Mouse (Mus musculus) brain, embryonic 18.5 days (tissue): ENCODE measurements around the gene Fbxl5.

Experiments used
- DNase-seq: peaks from one replicate; pipeline ENCODE4 v3.0.0-alpha.2; 2012; ENCODE audit warnings: low read depth, low spot score

Fbxl5 gene

DNA sequence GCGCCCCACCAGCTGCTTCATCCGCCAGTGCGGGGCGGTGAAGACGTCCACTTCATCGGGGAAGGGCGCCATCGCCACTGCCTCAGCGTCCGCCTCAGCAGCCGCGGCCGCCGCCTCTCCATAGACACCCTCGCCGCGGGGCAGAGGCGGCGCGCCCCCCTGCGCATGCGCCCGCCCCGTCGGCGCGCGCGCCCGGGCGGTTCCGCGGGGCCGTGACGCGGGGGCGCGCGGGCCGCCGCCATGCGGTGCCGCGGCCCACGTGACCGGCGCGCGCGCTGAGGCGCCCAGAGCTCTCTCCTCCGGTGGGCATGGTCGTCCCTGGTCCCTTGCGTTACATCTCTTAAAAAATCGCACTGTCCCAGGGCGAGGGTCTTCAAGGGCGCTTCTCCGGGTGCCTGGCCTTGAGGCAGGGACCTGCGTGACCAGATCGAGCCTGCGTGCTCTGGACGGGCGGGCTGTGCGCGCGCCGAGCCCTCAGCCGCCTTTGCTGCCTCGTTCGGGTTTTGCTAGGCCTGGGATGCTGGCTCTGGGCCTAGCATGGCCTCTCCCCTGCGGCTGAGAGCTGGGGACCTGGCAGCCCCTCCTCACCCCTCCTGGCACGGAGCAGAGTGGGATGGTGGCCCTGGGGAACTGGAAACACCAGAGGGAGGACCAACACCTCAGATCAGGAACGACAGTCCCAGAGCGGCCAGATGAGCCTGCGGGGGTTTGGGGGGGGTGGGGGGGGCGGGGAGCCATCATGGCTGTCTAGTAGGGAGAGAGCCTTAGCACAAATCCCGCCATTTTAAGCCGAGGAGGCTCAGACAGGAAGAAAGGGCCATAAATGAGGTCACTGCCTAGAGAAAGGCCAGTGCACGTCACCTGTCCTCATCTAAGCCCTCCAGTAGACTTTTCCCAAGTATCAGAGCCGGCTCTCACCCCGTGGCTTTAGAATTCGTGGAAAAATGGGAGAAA is 39.2 kb downstream of the Fbxl5 start:
- DNase-seq = peak; percentile 69

DNA sequence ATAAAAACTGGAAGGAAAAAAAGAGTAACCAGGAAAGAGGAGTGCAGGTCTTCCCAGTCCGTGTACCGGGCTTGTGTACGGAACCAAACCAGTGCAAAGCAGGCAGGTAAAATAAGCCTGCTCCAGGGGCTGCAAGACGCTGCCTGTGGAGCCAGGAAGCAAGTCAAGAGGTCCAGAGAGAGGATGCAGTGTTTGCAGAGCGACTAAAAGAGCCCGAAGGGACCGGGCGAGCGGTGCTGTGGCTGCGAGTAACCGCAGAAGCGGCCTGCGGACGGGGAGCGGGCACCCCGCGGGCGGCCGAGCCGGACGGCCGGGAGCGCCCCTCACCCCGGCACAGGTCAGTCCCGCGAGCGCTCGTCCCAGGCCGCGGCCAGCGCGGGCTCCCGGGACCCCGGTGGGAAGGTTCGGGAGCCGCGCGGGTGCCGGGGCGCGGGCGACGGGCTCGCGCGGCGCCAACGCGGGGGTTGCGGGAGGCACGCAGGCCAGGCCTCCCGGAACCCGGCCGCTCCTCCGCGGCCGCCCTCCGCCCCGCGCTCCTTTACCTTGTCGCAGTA is 39.9 kb downstream of the Fbxl5 start:
- no peak for DNase-seq

DNA sequence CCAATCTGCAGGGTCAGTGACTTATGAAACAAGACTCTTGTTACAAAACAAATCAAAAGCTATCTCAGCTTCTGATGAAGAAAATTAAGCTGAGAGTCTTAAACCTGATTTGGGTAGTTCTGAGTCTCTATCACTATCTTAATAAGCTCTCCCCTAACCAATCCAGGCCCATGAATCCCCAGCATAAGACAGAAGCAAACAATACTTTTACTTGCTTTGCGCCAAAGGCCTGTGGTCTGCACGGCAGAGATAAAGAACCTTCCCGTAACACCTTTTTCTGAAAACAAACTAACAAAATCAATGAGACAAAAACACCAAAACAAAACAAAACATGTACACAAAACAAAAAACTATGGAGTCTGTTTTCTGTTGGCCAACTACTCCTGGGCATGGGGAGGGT is 42.9 kb downstream of the Fbxl5 start:
- DNase-seq = no peak

DNA sequence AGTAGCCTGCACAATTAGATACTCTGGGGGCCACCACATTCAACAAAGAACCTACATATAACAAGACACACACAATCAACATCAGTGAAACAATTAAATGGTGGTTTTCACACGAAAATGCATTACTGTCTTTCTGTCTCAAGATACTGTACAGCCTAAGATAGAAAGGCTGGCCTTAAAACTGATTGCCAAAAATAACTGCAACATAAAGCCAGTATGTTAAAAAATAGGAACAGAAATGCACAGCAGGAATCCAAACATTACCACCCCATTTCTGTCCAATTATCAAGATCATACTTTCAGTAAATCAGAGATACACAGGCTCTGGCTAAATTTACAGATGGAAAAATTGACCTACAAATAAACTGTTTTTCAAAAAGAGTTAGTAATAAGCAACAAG is 44.4 kb downstream of the Fbxl5 start:
- no peak for DNase-seq

DNA sequence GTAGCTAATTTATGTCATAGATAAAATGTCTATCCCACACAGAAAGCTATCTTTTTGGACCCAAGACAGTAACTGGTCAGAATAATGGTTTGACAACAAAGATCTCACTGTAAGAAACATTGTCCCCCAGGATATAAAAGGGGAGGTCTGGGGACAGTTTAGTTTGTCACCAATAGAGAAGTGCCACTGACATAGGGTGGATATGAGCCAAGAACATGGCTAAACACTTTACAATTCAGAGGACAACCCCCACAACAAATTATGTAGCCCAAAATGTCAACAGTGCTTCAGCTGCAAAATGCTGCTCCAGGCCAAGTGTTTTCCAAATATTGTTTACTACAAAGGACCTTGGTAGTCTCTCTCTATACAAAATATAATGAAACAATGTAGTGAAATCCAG is 45.0 kb downstream of the Fbxl5 start:
- DNase-seq = no peak

DNA sequence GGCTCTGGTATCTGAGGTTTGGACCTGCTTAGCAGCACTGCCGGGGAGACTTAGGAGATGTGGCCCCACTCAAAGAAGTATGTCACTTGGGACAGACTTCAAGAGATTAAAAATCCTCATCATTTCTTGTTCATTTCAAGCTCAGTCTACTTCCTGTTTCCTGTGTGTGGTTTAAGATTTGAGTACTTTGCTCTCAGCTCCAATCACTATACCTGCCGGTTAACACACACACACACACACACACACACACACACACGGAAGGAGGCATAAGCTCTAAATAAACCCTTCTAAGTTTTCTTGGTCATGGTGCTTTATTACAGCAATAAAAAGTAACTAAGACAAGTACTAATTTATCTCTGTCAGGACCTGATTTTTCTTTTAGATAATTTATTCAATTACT is 49.9 kb downstream of the Fbxl5 start:
- no peak for DNase-seq

DNA sequence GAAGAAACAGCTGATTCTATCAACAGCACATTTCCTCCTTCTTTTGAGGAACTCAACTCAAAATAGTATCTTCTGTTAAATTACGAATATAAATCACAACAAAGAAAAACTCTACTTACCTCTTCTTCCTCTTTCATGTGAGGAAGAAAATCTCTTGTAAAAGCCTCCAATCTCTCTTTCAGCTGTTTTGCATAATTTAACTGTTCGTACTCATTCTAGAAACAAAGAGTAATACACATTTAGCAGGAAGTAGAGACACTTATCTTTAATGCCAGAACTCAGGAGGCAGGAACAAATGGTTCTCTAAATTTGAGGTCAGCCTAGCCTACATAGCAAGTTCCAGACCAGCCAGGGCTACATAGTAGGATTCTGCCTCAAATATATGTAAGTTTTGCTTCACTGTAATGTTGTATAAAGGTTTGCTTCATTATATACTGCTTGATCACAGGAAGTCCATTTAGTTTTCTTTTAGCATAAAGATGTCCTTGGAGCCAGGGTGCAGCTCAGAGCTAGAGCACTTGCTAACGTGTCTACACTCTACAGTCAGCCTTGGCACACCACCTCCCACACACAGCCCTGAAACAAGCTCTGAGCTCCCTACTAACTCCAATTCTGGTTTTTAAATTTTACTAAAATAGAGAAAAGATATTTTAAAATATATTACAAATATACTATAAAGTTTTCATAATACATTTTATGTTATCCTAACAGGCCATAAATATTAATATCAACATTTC is 50.7 kb downstream of the Fbxl5 start:
- no peak for DNase-seq

DNA sequence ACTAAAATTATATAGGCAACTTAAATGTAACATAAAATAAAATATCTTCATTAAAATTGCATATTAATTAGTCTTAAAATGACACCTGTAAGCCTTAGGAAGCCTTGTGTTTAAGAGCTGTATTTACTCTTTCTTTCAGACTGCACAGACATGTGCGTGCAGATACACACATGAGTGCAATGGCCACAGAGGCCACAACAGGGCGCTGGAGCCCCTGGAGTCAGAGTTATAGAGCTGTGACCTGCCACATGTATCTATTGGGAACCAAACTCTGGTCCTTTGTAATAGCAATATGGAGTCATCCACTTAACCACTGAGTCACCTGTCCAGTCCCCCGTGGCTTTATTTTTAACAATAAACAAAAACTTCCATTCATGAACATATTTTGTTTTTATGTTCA is 72.3 kb downstream of the Fbxl5 start:
- no peak for DNase-seq

DNA sequence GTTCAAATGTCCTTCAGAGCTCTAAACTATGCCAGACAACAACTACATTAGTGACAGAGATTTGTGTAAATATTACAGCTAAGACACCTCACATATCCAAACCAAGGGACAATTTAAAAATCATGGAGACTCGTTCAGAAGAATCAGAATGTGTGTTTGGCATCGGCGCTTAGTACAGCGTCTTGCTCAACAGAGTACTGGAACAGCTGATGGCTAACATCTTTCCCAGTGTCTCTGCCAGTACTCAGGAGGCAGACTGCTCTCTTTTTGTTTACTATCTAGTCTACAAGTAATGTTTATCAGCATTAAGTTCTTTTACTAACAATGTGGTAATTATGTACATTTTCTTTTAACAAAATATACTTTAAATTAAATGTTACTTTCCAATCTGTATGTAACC is 73.4 kb downstream of the Fbxl5 start:
- no peak for DNase-seq

DNA sequence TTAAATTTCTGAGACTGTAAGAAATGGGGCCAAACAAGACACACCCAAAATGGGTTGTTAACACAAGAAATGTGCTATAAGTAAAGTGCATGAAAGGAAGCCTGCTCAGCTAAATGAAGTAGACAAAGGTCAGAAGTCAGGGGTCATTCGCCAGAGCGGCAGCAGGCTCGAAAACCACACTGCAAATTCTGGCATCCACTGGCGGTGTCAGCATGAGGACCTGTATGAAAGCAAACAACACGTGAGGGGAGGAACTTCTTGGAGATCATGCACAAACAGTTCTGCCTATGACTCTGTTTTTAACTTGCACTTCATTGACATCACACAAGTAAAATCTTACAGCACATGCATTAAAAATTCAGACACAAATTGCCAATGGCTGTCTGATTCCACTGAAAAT is 76.3 kb downstream of the Fbxl5 start:
- no peak for DNase-seq

DNA sequence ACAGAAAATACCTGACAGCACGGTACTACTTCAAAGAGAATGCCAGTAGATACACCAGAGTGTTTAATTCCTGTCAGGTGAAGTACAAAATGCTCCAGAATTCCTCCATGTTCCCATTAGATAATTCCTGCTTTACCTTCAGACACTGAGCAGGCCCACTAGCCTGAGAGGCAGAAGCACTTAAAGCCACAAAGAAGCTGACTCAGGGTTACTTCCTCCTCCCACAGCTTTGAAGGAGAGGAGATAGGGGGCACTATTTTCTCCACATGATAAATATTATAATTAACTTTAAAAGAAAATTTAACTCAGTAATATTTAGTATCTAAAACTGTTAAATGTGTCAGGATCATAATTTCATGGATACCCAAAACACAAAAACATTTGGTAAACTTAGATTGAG is 77.3 kb downstream of the Fbxl5 start:
- DNase-seq = no peak

DNA sequence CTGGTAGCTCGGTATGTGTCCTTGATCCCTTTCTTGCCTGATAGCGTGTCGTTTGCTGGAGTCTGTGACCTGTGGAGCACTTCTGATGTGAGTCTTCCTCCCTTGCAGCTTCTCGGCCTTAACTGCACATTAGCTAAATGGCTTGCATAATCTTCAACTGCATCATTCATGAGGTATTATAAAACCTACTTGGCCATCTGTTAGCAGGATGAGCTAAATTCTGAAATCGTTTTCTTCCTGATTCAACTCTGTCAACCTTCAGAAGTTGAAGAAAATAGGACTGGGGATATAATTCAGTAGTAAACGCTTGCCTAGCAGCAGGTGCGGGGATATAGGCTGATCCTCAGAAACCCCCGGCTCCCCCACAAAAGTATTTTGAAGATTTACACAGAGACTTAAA is 89.1 kb downstream of the Fbxl5 start:
- no peak for DNase-seq

DNA sequence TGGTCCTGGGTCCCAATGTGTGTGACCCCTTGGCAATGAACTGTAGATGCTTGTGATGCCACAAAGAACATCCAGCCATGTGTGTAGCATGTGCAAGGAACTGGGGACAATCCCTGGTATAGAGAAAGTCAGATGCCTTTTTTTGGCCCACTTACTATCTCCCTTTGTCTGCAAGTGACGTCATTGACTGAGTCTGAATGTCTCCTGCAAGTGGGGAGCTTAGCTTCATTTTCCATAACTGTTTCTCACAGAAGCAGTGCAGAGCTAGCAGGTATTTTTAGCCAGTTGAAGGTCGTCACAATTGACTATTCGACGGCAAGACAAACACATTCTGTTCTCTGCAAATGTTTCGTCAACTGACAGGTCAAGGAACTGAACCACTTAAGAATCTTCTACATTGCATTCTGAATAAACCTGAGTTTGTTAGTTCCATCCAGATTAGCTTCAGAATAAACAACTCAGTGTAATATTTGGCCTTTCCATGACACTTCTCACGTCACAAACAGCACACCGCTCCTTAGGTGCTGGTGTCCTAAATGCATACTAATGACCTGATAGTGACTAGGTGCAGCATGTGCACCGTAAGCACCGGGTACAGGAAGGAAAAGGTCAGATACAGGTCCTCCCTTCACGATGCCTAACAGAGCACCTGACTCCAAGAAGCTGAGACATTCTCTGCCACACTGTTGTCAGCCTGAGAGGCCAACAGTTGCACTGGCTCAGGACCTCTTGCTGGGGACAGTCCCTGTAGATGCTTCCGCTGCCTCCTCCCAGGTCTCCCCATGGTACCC is 92.9 kb downstream of the Fbxl5 start:
- no peak for DNase-seq

DNA sequence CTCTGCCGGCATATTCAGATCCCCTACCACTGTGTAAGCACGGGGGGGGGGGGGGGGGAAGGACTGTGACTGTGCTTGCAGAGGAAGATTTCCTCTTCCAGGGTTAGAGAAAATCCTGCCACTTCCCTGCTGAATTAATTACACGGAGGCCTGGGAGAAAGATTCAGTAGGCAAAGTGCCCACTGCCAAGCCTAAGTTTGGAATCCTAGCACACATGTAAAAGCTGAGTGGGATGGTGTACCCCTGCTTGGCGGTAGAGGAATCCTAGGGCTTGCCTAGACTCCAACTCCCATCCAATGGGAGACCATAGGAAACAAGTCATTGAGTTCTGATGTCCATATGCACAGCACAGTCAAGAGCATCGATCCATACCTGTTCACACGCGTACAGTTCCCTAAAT is 97.6 kb downstream of the Fbxl5 start:
- no peak for DNase-seq

DNA sequence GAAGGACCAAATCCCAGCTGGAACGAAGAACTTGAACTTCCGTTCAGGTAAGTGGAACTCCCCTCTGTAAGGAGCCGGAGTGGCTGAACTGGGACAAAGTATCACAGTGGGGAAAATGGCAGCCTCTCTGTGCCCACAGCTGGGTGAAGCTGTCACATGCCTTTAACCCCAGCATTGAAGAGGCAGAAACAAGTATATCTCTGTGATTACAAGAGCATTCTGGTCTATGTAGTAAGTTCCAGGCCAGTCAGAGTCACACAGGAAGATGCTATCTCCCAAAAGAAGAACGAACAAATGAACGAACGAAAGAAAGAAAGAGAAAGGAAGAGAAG is 99.0 kb downstream of the Fbxl5 start:
- no peak for DNase-seq

DNA sequence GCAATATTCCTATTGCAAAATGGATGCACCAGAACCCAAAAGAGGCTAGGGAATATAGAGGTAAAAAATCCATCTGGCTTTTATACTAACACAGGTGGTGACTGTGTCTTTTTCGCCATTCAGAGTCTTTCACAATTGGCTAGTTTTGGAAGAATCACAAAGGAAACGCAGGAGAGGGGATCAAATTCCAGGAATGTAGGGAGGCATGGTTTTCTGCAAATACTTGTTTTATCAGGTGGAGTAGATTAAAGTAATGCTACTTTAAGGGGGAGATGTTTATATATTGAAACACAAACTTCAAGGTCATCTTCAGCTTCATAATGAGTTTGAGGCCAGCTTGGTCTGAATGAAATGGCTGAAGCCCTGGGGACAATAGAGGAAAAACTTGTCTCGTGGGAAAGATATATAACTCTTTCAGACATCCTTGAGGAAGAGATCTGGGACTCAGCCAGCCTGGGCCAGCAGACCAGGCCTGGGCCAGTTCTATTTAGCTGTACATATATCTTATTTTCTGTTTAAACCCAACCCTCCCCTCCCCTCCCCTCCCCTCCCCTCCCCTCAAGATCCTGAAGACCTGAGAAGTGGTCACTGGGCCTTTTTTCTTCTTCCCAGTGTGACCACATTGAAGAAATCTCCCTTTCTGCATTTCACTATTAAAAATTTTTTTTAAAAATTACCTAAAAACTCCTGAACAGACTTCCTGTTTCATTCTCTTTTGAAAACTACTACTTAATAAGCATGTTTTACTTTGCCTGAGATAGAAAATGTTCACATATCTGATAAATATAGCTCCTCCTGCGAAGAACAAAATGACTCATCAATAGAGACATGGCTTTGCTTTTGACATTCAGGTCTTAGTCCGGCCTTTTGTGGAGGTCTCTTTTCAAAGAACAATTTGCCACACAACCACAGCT is 99.6 kb downstream of the Fbxl5 start:
- no peak for DNase-seq

DNA sequence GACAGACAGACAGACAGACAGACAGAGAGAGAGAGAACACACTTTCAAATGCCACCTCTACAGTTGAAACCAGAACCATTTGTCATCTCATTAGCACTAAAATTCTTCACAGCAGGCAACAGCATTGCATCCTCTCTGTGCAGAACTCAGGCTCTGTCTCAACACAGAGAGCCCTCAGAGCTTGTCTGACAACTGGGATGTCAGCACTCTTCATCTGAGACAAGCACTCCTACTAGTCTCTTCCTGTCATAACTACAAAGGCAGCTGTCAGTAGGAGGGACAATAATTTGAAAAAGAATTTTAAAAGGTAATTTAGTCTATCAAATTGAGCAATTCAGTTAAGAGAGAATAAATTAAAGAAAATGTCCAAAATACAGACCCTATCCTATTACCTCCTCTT is 122.2 kb downstream of the Fbxl5 start:
- no peak for DNase-seq

DNA sequence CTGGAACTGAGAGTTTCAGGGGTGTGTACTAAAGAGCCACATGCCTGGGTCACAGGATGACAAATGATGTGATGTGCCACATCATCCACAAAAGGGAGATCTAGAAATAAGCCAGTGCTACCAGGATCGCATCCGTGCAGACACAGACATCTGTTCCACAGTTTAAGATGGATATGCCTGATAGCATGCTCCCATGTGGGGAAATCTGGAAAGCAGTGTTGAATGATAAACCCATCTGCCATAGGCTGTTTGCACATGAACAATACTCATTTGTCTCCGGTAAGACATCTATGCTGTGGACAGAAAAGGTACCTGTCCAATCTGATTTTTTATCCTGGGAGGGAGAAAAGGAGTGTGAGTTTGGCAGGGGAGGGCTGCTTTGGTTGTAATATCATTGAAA is 124.3 kb downstream of the Fbxl5 start:
- DNase-seq = no peak
